Mouse (Mus musculus): Measurements from ENCODE around the gene Pnmal1.

Gene Pnmal1

GRCm38 (mm10) chr7:16991681-16992450 is 32.4 kb downstream of the Pnmal1 start:
- in situ Hi-C loops (cut with MseI, MboI): loop anchor here in 1 of 2 experiments (10.0 kb wide), 1 partner anchor 57 kb away; no protein-coding TSS in a partner anchor

DNA sequence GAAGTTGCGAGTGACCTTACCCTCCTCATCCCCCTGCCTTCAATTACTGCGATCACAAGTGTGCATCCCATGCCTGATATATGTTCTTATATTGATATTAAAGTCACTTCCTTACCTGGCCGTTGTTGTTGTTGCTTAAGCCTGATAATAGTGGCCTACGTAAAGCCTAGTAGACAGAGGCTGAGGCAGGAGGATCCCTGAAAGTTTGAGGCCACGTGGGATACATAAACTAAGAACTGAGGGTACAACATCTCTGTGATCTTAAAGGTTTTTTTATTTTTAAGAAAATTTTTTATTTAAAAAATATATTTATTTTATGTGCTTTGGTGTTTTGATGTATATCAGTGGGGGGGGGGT is 33.0 kb downstream of the Pnmal1 start, which contains the start of gene Ccdc8:
Ccdc8 (plus strand) TSS at position 258 of the 357 bp plus-strand sequence.
- in situ Hi-C loops (cut with MseI, MboI): loop anchor here in 1 of 2 experiments (10.0 kb wide), 1 partner anchor 58 kb away; no protein-coding TSS in a partner anchor

DNA sequence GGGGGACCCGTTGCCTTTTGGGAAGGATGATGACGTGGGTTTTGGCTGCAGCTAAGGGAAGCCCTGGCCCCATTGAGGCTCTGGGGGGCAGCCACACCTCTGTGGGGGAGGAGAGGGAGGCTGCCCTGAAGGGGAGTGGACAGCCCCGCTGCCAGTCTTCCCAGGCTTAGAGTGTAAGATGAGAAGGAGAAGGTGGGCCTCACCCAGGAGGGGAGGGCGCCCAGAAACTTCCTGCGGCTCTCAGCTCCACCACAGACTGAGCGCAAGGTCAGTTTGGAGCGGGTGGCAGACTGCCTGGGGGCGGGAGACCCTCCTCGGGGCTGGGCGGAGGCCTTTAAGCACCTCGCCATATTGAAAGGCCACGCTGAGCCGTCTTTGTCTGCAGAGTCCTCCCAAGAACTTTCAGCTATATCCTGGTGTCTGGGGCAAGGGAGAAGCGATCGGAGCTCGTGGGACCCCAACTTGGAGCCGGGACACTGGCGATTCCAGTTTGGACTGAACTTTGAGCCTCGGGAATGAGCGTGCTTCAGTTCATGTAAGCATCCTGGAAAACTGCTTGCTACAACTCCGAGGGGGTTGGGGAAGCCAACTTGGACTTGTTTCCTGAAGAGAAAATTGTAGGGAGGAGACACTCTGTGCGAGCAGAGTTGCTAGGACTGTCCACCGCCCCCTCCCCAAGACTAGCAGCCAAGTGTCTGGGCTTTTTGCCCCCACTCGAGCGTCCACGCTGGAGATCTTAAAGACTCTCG is 34.3 kb downstream of the Pnmal1 start:
- in situ Hi-C loops (cut with MseI, MboI): loop anchor here in 1 of 2 experiments (10.0 kb wide), 1 partner anchor 59 kb away; no protein-coding TSS in a partner anchor

GRCm38 (mm10) chr7:16994400-16994799 is 34.9 kb downstream of the Pnmal1 start:
- in situ Hi-C loops (cut with MseI, MboI): loop anchor here in 1 of 2 experiments (10.0 kb wide), 1 partner anchor 60 kb away; no protein-coding TSS in a partner anchor

GRCm38 (mm10) chr7:16995345-16995744 is 35.9 kb downstream of the Pnmal1 start:
- in situ Hi-C loops (cut with MseI, MboI): loop anchor here (5.0 to 10.0 kb wide), 3 partner anchors 33 to 61 kb away; no protein-coding TSS in a partner anchor

- in situ Hi-C loops (cut with MseI, MboI): loop anchor here (5.0 to 10.0 kb wide), 3 partner anchors 37 to 64 kb away; no protein-coding TSS in a partner anchor
Measured at GRCm38 (mm10) chr7:16999233-16999632, 39.8 kb downstream of the Pnmal1 start.

GRCm38 (mm10) chr7:16999650-17000049 is 40.2 kb downstream of the Pnmal1 start:
- in situ Hi-C loops (cut with MseI, MboI): loop anchor here (5.0 to 10.0 kb wide), 4 partner anchors 37 to 67 kb away; no protein-coding TSS in a partner anchor

DNA sequence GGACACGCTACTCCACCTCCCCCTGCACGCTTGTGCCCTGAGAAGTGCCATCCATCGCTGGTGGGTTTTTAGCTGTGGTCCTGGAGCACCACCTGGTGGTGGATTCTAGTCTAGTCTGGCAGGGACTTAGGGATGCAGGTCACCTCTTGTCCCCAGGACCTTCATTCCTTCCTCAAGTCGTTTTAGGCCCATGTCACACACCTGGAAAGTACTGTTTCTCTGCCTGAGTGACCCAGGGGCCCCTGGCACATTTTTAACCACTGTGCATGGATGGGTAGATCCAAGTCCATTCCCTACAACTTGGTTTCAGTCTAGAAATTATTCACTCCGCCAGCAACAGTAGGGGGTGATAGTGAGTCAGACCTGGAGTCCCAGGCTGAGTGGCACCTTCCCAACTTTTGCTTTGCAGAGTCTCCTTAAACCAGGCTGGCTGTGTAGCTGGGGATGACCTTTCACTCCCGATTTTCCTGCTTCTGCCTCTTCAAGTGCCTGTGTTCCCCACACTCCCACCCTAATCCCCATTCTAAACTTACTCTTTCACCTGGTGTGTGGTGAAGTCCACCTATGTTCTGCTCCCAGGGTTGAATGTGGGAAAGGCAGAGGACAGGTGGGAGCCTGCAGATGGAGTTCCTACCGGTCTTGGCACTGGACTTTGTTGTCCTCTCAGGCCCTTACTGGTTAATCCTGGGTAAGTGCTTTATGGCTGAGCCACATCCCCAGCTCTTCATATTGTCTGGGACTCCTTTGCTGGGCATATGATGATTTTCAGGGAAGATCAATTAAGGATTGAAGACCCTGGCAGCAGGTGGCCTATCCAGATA is 43.1 kb downstream of the Pnmal1 start:
- in situ Hi-C loops (cut with MseI, MboI): loop anchor here in 1 of 2 experiments (5.0 kb wide), 1 partner anchor 70 kb away; no protein-coding TSS in a partner anchor

GRCm38 (mm10) chr7:17003230-17003960 is 43.9 kb downstream of the Pnmal1 start:
- in situ Hi-C loops (cut with MseI, MboI): loop anchor here in 1 of 2 experiments (5.0 kb wide), 1 partner anchor 71 kb away; no protein-coding TSS in a partner anchor

GRCm38 (mm10) chr7:17004716-17005115 is 45.2 kb downstream of the Pnmal1 start:
- in situ Hi-C loops (cut with MseI, MboI): loop anchor here in 1 of 2 experiments (5.0 kb wide), 1 partner anchor 72 kb away; no protein-coding TSS in a partner anchor

DNA sequence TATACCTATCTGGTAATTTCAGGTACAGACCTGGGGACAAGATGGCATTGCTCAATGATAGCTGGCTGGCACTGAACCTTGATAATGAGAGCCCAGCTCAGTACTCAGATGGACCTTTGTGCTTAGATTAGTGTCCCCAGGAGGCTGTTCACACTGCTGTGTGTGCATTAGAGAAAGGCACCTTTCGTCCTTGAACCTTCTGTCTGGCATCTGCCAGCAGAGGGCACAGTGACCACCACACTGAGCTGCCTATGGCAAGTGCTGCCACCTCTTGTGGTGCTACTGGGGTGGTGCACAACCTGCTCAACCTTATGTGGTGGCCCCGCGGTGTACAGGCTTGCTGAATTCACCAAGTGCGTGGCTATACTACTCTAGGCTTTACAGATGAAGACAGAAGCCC is 47.8 kb downstream of the Pnmal1 start:
- in situ Hi-C loops (cut with MseI, MboI): no loop called here

DNA sequence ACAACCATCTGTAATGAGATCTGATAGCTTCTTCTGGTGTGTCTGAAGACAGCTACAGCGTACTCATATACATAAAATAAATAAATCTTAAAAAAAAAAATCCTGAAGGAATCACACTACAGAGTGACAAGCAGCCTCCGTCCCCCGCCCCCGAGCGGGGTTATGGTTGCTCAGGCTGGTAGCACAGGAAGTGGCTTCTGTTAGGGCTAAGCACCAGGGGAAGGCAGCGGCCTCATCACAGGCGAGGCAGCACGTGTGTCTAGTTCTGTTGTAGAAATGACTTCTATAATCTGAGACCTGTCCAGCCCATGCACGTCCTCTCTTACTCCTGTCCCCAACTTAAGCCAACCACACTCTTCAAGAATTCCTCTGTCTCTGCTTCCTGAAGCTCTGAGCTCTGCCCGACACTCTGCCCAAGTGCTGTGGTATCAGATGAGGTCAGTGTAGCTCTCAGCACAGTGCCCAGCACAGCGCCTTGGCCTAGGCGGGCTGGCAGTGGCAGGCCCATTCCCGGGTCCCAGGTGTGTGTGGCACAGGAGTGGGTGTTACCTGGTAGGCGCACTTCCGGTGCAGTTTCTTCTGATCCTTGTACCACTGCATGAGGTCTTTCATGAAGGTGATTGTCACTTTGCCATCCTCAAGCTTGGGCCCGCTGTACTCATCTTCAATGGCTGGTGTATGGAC is 50.0 kb downstream of the Pnmal1 start:
- in situ Hi-C loops (cut with MseI, MboI): no loop called here

GRCm38 (mm10) chr7:17010010-17010347 is 50.5 kb downstream of the Pnmal1 start:
- in situ Hi-C loops (cut with MseI, MboI): no loop called here

DNA sequence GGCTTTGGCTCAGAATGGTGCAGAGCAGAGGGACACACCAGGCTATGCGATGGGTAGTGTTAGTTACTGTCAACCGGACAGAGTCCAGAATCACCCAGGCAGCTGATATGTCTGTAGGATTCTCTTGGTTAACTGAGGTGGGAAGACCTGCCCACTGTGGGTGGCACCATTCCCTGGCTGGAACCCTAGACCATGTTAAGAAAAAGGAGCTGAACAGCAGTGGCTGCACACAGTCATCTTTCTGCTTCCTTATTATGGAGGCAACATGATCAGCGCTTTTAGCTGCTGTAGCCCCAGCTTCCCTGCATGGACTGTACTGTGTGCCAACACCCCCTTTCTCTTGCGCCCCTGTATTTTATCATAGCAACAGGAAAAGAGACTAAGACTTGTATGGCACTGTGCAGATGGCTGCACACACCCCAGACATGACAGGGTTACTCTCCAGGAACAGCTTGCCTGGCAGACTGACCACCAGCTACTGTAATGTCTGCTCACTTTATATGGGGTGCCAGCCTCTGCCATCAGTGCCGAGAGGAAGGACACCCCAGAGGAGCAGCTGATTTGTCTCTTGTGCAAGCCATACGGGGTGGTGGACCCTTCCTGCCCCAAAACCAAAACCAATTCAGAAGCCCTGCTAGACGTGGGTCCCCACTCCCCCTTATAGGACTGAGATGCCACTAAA is 52.6 kb downstream of the Pnmal1 start:
- in situ Hi-C loops (cut with MseI, MboI): no loop called here
